Mouse (Mus musculus): ENCODE results near the gene Neurod2.

The Neurod2 gene

GRCm38 (mm10) chr11:98332841-98333240 is 3.4 kb upstream of the Neurod2 start:
- no peak for DNase-seq (ENCODE audit: low read depth, low spot score)

DNA sequence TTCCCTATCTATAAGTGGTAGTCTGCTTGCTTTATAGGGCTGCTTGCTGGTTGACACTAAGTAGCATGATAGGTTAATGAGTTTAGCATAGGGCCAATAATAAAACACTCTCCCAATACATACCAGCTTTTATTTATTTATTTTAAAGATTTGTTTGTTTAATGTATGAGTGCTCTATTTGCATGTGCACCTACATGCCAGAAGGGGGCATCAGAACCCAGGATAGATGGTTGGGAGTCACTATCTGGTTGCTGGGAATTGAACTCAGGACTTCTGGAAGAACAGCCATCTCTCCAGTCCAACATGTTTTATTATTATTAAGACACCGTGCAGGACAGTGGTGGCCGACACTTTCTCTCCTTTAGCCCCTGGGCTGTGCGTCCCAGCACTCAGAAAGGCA is 2.7 kb upstream of the Neurod2 start:
- DNase-seq (ENCODE audit: low read depth, low spot score) = no peak

DNA sequence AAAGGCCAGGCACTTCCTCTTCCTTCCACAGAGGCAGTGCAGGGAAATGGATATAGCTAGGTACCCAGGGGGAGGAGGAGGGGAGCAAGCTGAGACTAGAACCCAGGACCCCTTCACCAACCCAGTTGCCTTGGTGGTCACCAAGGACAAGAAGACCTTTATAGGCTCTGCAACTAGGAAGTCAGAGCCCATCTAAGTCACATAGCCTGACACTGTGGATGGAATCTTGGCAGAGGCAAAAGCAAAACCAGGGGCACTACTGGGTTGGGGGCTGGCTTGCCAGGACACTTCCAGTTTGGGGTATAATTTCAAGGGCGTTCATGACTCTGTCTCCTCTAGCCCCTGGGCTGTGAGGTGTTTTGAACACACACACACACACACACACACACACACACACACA is 2.0 kb upstream of the Neurod2 start:
- no peak for DNase-seq (ENCODE audit: low read depth, low spot score)

DNA sequence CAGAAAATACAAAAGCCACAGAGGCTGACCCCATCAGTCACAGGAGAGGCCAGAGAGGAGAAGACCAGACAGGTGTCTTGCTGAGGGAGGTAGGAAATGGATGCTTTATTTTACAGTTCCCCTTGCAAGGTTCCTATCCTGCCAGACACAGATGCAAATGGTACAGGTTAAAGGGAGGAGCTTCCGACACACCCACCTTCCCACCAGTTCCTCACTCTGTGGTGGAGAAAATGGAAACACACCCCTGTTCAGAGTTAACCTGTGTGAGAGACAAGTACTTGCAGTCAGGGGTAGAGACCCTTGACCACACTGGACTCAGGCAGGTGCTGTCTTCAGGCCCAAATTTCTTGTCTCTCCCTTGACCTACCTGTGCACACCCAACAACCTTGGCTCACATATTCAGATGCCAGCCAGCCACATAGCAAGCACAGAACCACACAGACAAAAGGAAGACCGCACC is 1.3 kb upstream of the Neurod2 start:
- no peak for DNase-seq (ENCODE audit: low read depth, low spot score)

- DNase-seq (ENCODE audit: low read depth, low spot score) = no peak
These were observed 704 bp upstream of the Neurod2 start for GRCm38 (mm10) chr11:98329960-98330744.

DNA sequence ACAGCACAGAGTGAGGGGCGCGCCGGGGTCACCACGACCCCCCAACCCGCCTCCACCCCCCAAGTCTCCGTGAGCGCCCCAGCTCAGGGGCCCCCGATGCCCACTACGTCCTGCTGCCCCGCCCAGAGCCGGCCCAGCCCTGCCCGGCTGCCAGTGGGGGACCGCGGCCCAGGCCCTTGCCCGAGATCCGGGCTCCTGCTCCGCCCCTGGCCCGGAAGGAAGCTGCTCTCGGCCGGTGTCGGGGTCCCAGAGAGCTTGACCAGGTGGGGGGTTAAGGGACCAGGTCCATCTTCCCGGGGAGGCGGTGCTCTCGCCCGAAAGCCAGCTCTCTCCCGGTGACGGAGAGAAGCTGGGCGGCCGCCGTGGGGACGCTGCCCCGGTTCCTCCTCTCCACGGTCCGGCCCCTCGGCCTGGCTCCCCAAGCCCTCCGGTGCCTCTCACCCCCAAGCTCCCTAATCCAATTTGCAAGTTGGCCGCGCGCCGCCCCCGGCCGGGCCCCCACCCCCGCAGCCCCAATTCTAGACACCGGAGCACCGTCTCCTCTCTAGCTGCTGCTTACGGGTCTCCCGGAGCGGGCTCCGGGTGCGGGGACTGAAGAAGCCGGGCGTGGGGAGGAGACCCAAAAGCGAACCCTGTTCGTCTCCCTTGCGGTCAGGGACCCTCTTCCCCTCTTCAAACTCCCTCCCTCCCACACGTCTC is 928 bp downstream of the Neurod2 start:
- DNase-seq (ENCODE audit: low read depth, low spot score) = peak; percentile 44

DNA sequence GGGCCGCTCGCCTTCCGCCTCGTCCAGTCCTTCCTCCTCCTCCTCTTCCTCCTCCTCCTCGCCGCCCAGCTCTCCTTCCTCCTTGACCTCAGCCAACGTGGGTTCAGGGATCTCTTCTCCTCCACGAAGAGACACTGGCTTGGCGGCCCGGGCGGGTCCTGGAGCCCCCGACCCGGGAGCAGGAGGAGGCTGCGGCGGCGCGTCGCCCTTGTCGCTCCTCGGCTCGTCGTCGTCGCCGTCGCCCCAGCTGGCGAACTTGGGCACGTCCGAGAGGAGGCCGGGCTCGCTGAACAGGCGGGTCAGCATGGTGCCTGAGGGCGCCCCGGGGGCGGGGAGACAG is 1.4 kb downstream of the Neurod2 start:
- DNase-seq (ENCODE audit: low read depth, low spot score) = no peak

GRCm38 (mm10) chr11:98327136-98328030 is 2.1 kb downstream of the Neurod2 start:
- DNase-seq (ENCODE audit: low read depth, low spot score) = peak; percentile 71

GRCm38 (mm10) chr11:98326741-98327135 is 2.7 kb downstream of the Neurod2 start:
- peak; percentile 34 for DNase-seq (ENCODE audit: low read depth, low spot score)

- no peak for DNase-seq (ENCODE audit: low read depth, low spot score)
These were observed 3.6 kb downstream of the Neurod2 start for GRCm38 (mm10) chr11:98325821-98326218.

DNA sequence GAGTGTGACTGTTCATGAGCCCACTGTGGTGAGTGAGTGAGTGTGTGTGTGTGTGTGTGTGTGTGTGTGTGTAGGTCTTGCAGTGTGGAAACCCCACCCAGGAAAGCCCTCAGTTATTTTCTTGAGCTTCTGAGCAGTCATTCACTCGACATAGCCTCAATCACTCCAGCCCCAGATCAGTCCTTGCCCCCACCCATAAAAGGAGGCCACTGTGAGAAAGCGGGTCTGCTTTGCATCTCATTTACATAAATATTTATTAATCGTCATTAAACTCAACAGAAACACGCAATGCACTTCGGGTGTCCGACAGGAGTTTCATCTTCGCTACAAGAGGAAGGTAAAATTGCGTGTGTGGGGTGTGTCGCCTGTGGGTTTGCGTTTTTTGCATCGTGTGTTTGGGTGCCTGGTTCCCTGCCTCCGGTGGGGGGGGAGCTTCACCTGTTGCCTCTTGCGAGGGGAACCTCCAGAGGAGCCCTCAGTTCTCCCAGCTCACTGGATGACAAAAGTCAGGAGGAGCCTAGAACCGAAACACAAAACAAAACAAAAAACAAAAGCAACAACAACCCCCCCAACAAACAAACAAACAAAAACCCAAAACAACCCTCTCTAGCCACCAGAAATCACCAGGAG is 4.1 kb downstream of the Neurod2 start:
- no peak for DNase-seq (ENCODE audit: low read depth, low spot score)

DNA sequence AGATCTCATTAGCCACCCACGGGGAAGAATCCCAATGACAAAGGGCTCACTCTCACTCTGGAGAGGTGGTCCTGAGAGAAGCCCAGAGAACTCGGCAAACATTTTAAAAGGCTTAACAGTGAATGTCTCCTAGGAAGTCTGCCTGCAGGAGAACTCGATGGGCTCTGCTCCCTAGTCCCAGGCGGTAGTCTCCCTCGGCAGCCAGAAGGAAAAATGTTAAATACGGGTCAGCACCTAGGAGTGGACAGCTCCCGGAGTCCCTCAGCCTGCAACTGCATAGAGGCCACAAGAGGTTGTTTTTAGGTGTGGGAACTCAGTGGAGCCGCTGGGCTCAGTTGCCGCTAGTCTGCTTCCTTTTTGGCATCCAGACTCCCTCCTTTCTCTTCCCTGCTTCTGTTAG is 5.5 kb downstream of the Neurod2 start:
- DNase-seq (ENCODE audit: low read depth, low spot score) = peak; percentile 58

DNA sequence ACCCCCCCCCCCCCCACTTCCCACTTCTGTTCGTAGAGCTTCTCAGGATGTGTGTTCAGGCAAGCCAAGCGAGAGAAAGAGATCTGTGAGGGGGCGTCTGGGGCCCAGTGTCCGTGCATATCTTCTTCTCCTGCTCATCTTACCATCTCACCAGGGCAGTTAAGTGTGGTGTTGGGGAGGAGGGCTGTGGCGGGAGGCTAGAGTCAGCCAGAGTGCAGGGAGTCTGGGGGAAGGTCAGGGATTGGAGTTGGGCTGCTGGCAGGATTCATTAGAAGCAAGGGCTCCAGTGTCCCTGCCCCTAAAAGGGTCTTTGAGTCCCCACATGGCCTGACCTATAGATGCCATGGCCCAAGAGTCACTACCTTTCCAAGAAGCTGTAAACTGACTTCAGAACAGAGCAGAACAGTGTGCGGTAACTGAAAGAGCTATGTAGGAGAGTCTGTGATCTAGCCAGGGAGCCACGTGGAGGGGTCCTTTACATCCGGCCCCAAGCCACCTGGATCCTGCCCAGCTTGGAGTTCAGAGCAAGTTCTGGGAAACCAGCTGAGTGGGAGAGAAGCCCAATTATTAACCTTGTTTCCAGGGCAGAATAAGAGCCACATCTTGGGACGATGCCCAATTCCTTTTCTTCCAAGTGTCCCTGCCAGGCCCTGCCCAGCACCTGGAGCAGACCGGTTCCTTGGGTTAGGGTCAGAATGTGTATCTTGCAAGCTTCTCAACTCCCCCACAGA is 6.1 kb downstream of the Neurod2 start:
- no peak for DNase-seq (ENCODE audit: low read depth, low spot score)

DNA sequence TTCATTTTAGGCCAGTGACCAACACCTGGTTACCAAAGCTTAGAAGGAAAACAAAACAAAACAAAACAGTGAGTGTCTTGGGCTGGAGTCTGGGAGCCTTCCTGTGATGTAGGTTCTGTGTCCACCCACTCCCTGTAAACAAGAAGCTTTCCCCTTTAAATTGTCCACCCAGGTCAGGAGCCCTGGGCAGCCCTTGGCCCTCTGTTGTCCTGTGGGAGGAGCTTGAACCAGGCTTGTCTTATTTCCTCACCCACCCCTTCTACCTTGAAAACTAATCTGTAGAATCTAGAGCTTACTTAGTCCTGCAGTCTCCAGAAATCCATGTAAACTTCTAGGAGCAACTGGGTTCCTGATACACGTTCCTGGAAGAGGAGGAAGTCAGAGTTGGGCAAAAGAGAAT is 7.3 kb downstream of the Neurod2 start:
- no peak for DNase-seq (ENCODE audit: low read depth, low spot score)

- DNase-seq (ENCODE audit: low read depth, low spot score) = no peak
These were observed 7.8 kb downstream of the Neurod2 start for GRCm38 (mm10) chr11:98321677-98322003.

DNA sequence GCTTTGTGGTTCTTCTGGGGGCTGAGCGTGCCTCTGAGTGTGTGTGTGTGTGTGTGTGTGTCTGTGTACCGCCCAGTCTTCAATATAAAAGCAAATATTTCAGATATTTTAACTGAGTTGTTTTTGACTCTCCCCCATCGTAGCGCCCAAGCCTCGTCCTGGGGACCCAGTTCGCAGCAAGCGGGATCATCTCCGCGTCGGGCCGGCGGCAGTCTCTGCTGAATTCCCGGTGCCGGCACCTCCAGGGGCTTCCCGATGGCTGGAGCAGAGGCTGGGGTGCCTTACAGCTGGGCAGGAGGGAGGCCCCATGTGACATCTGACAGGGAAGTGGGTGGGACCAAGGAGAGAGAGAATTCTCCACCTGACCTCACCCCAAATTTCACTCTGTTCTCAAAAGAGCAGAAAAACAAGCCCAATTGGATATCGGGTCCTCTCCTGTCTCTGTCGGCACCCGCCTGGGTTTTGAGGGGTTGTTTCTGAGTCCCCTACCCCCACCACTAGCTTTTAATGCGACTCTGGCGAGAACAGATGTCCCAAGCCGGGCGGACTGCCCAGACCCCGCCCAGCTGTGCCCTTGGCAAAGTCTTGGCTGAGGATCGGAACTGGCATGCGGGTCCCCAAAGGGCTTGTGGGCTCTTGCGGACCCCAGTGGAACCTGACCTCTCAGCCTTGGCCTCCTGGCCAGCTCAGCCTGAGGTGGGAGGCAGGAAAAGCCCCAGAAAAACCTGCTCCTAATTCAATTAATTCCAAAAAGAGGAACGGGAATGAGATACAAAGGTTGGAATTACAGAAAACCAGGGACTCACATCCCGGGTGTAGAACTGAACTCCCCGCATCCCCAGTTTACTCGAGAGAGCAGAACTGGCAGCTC is 8.4 kb downstream of the Neurod2 start:
- no peak for DNase-seq (ENCODE audit: low read depth, low spot score)

DNA sequence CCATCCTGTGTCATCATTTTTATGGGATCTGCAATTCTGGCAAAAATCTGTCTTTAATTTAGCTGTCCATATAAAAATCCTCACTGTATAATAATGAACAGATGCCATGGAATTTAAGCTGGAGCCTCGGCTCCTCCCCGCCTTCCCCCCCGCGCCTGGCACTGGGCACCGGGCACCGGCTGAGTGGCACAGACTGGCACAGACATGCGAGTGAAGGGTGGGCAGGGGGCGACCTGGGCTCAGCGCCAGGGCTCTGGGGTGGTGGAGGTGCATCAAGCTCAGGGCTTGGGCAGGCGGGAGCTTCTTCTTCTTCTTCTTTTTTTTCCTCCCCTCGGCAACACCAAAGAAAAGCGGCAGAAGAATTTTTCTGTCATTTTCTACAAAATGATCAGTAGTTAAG is 9.1 kb downstream of the Neurod2 start:
- no peak for DNase-seq (ENCODE audit: low read depth, low spot score)

- no peak for DNase-seq (ENCODE audit: low read depth, low spot score)
These were observed 9.5 kb downstream of the Neurod2 start for GRCm38 (mm10) chr11:98319944-98320343.

DNA sequence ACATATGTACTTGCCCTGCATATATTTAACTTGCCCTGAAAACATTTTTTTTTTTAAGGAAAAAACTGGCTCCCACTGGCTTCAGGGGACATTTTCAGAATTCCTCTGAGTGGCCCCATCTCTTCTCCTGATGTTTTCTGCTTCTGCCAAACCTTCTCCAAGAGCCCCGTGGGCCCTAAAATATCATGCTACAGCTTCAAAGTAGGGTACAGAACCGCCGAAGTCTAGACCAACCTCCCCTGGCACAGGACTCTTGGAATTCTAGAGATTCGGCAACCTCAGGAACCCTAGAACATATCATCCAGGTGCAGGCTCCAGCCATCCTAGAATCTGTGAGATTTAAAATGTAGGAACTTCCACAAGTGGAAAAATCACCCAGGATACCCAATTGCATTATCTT is 9.9 kb downstream of the Neurod2 start:
- no peak for DNase-seq (ENCODE audit: low read depth, low spot score)

- no peak for DNase-seq (ENCODE audit: low read depth, low spot score)
These were observed 10.3 kb downstream of the Neurod2 start for GRCm38 (mm10) chr11:98319120-98319519.

All from R1 (cell line).